Mouse (Mus musculus) spleen, postnatal 4 days (tissue): Measurements from ENCODE around the gene Rora.

Experiments
- DNase-seq, 2 experiments: peaks; one replicate each; pipeline ENCODE4 v3.0.0; 2022; ENCODE audit warnings: low spot score in 2 of 2

The Rora gene

DNA sequence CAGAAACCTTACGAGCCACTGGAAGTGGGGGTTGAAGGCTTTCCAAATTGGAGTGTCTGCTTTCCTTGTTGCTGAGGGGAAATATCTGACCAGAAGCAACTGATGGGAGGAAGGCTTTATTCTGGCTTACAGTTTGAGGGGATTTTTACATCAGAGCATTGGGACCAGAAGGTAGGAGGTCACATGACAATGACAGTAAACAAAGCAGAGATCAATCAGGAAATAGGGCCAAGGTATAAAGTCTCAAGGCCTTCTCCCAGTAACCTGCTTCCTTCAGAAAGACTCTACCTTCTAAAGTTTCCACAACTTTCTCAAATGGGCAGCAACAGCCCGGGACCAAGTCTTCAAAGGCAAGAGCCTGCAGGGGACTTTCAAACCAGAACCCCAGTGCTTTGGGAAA lies 34.6 kb downstream of the Rora start:
- no peak for DNase-seq

DNA sequence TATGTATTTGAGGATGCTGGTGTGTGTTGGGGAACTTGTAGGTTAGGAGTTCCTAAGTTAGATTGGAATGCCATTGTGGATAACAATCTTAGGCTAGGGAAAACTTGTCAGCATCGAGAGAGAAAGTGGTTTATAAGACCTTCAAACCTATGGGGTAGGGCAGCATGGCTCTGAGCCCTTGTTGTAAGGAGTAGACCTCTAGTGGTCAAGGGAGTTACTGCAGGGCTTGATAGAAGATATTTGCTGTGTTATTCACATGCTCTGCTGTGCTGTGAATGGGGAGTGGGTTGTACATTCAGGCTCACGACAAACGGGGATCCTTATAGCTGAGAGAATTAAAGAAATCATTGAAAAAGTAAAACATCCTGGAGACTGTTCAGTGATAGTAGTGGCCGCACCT lies 35.8 kb downstream of the Rora start:
- DNase-seq: no peak

DNA sequence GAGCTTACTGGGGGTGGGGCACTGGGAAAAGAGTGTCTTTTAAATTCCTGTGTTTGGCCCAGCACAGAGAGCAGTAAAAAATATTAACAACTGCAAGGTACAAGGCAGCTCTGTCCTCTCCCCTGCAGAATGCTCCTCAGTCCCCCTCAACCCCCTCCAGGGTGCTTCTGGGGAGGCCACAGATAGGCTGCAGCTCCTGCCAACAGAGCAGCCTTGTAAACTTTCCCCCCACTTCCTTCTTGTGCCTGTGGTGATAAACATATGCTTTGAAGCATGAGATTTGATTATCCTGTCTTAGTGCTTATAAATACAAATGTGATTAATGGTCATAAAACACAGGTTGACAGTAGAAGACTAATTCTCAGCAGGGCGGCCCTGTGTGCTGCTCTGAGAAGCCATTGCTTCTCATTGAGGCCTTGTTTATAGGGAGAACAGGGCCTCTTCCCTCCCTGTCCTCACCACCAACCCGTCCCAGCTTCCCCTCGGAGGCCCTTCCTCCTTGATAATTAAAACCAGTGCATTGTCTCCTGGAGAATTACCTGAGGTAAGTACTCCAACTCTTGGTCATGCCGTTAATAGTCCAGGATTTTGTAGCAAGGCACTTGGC lies 41.4 kb downstream of the Rora start:
- DNase-seq: no peak

DNA sequence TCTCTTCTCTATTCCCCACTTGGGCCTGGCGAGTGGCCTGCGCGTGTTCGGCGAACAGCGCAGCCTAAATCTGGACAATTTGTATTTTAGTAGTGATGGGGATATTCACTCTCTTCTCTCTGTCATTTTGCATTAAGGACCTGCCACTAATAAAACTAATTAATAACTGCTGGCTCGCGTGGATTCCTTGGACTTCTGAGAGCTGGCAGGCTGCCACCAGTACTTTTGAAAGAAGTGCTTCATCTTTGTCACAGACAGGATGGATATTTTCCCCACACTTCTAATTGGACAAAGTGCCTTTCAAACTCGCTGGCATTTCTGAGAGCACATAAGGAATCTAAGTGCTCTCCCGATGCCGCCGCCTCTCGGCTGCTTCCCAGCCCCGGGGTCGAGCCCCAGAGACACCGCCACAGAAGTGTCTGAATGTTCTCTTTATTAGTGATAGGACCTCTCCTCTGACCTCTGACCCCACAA lies 41.9 kb downstream of the Rora start:
- DNase-seq: no peak

DNA sequence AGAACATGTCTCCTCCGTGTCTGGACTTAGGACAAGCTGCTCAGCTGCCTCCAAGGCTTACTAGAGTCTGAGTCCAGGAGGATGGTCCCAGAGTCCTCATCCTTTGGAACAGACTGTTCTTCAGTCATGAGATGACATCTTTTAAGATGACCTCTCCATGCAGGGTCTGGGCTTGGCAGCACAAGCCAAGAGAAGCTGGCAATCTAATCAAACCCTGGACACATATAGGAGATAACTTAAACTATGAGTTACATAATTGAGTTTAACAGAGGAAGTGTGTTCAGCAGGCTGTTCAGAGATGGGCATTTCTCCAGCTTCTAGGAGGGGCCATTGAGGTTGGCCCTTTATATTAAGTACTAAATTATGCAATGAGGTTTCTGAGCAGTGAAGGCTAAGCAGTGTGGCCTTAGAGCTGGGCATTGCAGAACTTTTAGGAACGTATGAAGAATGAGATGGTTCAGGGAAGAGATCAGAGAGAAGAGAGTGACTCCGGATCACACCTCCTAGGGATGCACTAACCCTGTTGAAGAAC lies 42.9 kb downstream of the Rora start:
- DNase-seq: no peak

DNA sequence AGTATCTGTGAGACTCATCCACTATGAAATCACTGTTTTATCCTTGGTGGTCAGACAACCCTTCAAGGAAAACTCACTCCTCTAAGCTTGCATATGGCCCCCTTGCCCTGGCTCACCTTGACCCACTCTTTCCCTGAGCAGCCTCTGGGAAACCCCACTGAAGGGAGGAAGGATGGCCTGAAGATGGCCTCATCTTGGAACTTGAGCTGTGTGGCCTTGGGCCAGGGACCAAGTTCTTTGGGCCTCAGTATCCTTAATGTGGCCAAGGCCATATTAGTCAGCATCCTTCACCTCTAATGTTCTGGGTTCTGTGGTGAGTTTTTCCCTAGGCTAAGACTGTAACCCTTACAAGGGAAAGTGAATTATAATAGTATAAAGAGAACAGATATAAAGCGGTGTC lies 45.8 kb downstream of the Rora start:
- DNase-seq: no peak

DNA sequence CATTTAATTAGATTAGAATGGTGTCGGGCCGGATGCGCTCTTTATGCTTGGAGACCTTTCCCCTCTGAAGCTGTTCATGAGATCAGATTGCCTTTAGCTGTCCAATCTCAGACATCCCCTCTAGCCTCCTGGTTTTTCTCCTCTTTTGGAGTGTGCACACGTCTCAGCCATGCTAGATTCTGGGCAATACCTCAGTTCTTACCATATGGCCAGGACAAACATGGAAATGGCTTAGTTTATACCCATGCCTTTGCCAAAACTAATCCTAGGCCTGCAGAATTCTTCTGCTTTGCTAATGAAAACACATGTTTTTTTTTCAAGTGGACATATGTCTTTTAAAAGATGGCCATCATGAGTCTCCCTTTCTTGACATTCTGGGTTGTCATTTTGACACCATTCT lies 46.3 kb downstream of the Rora start:
- no peak for DNase-seq

DNA sequence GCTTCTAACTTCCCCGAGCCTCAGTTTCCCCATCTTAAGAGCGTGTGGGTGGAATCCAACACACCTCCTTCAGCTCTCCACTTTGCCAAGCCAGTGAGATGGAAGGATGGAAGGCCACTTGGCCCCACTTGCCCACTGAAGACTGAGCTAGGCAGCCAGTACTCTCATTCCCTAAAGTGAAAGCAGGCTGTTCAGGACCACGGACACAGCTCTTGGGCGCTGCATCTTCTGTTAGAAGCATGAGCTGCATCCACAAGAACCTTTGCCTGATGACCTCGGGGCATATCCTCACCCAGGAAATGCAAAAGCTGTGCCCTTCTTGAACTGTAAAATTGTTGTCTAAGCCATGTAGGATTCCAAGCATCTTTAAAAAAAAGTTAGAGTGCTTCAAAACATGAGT lies 54.0 kb downstream of the Rora start:
- no peak for DNase-seq

DNA sequence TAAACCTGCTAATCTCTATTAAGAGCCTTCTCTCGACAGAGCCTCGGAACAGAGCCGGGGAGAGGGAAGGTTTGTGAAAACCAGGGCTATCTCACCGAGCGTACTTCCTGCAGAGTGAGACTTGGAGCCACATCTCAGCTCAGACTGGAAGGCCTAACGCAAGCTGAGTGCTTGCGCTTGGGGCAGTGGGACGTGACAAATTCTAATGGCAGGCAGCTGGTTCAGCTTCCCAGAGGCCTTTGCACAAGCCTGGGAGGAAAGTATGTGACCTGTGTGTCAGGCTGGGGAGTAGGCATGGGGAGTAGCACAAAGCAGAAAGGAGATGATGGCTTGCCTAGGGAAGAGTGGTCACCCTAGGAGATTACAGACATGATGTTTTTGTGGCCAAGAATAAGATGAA lies 55.6 kb downstream of the Rora start:
- DNase-seq: no peak

DNA sequence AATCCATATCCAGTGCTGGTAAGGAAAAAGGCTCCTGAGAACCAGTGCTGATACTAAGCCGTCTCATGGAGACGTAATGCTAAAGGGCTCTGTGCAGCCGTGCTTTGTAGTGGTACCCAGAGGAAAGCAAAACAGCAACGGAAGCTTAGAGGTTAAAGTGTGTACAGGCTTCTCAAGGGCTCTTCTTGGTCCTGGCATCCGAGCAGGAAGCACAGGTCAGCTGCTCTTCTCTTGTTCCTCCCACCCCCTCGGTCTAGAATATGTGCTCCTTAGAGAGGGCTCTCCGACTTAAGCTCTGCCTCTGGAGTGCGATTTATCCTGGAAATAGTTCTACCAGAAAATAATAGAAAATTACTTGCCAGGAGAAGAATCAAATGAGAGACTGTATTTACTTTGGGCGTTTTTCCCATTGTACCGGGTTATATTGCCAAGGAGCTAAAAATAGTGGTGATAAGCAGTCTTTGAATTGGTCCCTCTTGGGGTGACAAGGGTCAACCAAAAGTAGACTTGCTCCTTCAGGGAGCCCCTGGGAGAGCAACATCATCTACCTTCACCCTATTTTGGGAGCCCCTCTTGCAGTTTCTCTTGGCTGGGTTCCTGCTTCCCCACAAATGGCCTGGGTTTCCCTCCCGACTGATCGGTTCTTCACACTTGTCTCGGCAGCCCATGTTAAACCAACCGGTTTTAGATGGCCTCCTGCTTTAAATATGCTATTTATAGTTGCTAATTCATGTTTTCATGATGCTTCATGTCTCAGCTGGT lies 57.5 kb downstream of the Rora start:
- DNase-seq: no peak

DNA sequence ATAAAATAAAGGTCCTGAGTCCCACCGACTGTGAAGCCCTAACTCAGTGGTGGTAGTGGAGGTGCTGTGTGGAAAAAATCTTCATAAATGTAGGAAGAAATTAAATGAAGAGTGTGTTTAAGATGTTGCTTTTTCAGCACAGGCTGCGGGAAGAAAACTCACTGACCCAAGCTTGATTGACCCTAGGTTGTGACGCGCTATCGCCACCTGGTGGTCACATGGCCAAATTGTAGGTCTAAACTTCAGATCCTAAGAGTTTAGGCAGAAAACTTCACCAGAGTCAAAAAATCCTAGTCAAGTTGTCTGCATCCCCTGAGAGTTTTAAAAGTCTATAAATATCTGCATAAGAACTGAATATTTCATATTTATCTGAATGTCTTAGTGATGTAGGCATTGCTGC lies 63.4 kb downstream of the Rora start:
- DNase-seq: no peak

DNA sequence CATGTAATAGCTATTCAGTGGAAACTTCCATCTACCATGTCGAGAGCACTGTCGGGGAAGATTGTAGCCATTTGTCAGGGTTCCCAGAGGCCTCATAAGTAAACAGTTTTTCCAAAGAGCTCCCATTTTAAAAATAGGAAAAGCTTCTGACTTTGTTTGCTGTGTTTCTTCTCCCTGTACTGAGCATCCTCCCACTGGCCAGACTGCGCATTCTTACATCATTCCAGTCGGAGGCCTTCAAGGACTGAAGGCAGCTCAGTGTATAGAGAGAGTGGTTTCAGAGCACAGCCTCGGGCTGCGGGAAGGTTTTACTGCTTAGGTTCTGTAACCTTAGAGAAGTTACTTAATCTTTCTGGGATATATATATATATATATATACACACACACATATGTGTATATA lies 64.8 kb downstream of the Rora start:
- DNase-seq: no peak

DNA sequence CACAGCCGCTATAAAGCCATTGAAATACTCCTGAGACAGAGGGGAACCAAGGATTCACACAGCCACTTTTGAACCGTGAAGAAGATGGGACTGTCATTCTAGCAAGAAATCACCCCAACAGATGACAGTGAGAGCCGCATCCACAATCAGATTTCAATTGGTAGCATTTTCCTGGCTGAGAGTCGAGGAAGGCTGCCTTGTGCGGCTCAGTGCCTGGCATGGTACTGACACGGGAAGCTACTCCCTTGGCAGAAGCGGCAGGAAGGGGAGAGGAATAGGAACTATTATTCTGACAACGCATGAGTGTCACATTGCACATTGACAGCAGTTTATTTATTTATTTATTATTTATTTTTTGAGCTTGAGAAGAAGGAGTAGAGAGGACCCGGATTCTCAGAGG lies 65.7 kb downstream of the Rora start:
- no peak for DNase-seq

DNA sequence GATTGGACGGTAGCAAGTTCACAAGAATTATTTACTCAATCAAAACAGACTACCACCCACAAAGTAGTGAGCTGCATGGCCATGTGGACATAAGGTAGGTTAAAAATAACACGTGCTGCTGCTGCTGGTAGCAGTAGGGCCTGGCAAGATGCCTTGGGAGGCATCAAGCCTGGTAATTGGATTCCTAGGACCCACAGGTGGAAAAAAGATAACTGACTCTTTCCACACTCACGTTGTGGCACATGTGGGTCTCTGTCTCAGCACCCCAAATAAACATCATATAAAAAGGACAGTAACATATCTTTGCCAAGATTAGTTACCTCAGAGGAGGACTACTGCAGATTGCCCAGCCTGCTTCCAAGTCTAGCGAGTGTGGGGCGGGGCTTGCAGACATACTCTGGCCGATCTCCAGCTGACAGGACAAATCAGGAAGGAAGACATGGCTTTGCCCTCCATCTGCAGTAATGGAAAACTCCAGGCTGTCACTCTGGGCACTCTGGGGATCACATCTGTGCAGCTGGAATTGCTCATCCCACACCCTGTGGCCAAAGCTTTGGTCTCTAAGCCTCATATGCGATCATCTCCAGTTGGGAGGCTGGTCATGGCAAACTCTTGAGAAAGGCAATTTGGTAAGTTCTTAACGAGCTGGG lies 71.2 kb downstream of the Rora start:
- no peak for DNase-seq

DNA sequence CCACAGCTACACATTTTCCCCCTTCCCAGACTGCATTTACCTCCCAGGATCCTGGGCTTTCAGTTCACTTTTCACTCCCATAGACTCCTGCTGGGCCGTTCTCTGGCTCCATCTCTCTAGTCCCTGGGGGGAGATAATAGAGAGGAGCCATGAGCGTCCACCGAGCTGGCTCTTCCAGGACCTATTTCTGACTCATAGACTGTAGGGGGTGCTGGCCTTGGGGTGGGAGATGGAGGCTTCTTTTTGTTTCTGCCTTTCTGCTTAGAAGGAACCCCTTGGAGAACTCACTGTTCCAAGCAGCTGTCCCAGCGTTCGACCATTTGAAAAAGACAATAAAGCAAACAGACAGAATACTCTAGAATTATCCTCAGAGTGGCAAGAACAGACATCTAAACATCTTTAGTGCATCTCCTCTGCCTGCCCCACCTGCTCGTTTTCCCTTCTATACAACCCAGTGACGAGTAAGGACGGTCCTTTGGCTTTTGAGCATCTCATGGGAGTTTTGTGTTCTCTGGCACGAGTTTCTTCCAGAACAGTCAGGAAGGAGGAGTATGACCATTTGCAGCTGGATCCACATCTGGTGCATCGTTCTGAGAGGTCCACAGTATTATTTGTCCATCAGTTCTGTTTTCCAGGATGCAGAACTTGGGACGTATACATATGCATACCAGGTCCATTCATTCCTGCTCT lies 73.7 kb downstream of the Rora start:
- no peak for DNase-seq

DNA sequence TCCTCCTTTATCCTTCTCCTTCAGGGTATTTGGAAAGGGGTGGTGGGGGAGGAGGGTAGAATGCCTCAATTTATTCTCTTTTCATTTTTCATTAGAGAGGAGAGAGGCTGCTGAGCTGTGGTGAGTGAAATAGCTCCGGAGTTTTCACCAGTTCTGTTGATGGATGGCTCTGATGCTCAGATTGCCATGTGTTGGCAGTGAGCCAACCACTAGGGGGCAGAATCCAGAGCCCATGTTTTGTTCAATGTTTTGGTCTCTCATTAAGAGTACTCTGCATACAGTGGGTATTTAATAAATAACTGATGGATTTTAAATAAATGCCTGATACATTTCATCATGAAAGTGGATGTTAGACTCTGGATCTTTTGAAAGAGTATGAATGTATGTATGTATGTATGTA lies 77.9 kb downstream of the Rora start:
- DNase-seq: no peak

DNA sequence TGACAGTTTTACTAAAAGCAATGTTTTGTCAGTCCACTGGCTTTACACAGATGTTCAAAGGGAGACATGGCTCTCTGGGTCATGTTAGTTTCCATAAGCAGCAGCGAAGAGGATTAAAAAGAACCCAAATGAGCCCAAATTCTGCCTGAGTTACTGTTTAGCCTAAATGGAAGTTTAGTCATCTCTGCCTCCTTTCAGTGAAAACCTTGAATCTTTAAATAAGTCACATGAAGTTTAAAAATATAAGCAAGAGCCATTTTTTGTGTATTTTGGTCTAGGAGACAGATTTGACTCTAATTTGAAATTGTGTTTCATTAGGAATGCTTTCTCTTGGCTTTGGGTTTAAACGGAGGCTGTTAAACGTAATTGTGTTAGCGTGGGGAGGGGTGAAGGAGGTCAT lies 79.3 kb downstream of the Rora start:
- DNase-seq: no peak

DNA sequence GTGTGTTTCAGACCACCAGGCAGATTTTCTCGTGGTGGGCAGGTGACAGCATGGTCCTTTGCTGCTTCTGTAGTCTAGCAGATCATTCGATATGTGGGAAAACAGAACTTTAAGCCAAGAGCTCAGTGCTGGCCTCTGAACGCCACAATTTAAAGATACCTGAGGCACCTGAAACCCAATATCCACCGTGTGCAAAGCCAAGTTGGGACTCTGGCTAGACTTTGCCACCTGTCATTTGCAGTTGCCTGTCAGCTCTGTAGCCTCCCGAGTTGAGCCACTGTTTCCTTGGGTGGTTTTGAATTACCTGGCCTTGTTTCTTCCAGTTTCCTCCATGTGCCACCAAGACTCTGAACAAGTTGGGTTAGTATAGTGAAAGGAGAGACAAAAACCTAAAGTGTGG lies 82.3 kb downstream of the Rora start:
- DNase-seq: no peak

DNA sequence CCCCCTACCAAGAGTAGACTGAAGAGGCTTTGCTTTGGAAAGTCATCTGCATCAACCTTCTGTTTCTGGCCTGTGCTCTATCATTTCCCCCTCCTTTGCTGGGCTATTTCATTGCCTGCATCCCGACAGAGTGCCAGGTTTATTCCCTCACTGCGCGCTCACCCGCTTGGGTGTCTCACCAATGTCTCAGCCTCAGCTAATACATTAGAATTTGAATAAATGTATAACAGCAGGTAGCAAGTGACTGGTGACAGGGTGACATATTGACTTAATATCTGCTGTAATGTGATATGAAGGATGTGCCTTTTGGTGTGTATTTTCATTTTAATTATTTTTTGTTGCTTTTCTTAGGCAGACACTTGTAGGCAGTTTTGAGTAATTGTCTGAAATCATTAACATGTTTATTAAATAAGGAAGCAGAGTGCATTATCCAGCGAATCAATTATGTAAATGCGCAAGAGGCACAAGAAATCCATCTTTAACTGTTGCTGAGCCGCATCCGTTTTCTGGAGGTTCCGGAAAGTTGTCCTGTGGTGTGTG lies 83.7 kb downstream of the Rora start:
- no peak for DNase-seq

DNA sequence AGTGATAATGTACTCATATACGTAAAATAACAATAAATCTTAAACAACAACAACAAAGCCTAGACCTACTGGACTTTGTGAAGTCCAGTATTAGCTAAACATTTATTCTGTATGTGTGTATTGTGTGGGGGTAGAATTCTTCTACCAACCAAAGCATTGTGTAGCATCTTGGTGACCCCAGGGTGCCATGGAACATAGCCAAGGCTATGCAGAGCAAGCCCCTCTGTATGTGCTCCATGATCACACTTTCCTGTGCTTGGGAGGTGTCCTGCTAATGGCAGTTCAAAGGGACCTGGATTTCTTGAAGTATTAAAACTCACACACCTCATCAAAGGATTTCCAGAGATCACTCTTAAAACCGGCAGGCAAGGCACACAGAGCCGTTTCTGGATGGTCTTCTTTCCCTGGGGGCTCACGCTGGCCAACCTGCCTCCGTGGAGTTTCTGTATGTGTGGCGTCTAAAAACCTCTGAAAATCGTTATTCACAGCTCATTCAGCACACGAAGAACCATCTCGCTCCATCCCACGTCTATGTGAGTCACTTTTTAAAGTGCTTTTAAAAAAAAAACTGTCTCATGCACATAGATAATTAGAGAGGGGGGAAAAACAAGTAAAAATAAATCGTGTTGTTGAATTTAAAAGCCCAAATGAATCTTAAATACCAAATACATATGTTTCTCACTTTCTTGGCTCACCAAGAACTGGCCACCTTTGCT lies 92.5 kb downstream of the Rora start:
- DNase-seq: no peak

DNA sequence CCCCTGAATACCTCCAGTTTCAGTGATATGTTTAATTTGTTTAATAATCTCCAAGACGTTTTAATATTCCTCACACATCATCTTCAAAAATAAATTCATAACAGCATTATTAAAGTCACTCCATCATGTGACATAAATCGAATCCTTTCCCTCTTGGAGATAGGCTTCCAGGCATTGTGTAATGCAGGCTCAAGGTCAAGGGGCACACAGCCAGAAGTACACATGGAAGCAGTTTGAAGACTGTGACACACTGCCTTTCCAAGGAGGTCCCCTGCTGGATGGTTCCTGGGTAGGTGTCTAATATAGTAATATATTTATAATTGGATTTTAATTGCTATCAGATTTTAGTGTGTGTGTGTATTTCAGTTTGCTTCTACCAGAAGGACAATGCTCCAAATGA lies 103.4 kb downstream of the Rora start:
- no peak for DNase-seq
